Mouse (Mus musculus) layer of hippocampus, adult 9-10 months (tissue): ENCODE data around the gene Olfr1315-ps1.

Experiments
- DNase-seq: peaks from one replicate; pipeline ENCODE4 v3.0.0; 2022; ENCODE audit warnings: low spot score

Gene Olfr1315-ps1

DNA sequence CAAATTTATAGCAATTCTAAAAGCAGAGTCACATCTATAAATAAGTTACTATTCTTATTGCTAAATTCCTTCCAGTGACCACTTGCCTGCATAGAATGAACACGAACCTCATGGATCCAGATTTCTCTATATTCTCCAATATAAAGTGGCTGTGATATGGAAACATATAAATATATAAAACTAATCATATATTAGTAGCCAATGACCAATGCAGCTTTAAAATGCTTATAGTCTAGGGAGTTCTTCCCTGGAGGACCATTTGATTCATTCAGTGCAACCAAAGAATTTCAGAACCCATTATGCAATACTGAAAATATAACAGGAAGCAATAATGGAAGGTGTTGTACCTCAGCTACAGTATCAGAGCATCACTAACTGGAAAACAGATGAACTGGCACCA, at the start of gene Olfr1315-ps1:
Gene Olfr1315-ps1, minus strand, starts transcription at position 101 of the 400 bp plus-strand sequence.
- no peak for DNase-seq

- DNase-seq, result no peak
These were observed 38.7 kb upstream of the Olfr1315-ps1 start, which contains the start of gene Olfr1318 for GRCm38 (mm10) chr2:112153898-112154297. Gene Olfr1318 (plus strand): TSS chr2:112154198.

GRCm38 (mm10) chr2:112140029-112140428, 24.8 kb upstream of the Olfr1315-ps1 start, which contains the start of gene Olfr1317:
Gene Olfr1317 (plus strand): TSS chr2:112140329.
- no peak for DNase-seq

DNA sequence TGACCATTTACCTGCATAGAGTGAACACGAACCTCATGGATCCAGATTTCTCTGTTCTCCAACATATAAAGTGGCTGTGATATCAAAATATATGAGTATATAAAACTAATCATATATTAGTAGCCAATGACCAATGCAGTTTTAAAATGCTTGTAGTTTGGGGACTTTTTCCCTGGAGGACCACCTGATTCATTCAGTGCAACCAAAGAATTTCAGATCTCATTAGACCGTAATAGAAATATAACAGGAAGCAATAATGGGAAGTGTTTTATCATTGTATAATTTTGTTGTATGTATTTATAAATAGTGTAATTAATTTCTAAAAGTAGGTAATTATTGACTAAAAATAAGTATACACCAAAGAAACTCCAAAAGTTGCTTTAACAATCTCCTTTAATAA, 19.6 kb upstream of the Olfr1315-ps1 start, which contains the start of gene Olfr1316:
Gene Olfr1316, minus strand, starts transcription at position 101 of the 400 bp plus-strand sequence.
- DNase-seq, result no peak

DNA sequence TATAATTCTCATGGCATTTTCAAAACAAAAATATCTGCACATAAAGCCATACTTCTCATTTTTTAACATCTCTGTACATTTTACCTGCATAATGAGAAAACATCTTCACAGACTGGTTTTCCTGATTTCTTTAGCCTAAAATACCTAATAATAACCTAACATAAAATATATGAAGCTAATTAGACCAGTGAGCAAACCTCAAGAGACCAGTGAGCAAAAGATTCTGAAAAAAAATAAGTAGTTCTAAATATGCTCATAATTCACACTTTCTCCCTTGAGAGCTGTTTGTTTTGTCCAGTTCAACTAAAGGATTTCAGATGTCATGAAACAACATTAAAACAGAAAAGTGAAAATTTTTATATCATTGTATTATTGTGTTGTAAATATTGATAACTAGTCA, 18.6 kb downstream of the Olfr1315-ps1 start, which contains the start of gene Olfr1314:
Gene Olfr1314, minus strand, starts transcription at position 101 of the 400 bp plus-strand sequence.
- no peak for DNase-seq

DNA sequence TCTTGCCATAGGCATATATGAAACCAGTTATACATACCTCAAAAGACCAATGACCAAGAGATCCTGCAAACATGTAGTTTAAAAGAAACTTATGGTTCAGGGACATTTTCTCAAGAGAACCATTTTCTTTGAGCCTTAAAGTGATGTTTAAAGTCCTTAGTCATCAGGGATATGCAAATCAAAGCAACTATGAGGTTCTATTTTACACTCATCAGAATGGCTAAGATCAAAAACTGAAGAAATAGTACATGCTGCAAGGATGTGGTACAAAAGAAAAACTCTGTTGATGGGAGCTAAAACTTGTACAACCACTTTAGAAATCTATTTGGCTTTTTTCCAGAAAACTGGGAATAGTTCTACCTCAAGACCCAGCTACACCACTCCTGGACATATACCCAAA, 37.5 kb downstream of the Olfr1315-ps1 start, which contains the start of gene Olfr1313:
Gene Olfr1313, minus strand, starts transcription at position 101 of the 400 bp plus-strand sequence.
- DNase-seq, result no peak
